Mouse (Mus musculus) heart, adult 8-10 months (tissue): ENCODE results near the gene Tmod3. TPM values are rescaled to one million over a fixed set of nuclear protein-coding genes. Genes with fewer than 3 reads are reported as not detected.
A peak's percentile ranks its signal among the peaks of the same experiment; 100 is the strongest.

ENCODE experiments used
- DNase-seq: peaks from one replicate; pipeline ENCODE4 v3.0.0; 2022; ENCODE audit warnings: low spot score
- total RNA-seq, 4 experiments: library from RNA; stranded (reverse); gene quantifications; 2 replicates each; pipeline ENCODE4 v1.2.4; 2022

The Tmod3 gene
- 10 to 100 TPM; 48.4 to 59.3 (median 58.7) TPM for total RNA-seq

DNA sequence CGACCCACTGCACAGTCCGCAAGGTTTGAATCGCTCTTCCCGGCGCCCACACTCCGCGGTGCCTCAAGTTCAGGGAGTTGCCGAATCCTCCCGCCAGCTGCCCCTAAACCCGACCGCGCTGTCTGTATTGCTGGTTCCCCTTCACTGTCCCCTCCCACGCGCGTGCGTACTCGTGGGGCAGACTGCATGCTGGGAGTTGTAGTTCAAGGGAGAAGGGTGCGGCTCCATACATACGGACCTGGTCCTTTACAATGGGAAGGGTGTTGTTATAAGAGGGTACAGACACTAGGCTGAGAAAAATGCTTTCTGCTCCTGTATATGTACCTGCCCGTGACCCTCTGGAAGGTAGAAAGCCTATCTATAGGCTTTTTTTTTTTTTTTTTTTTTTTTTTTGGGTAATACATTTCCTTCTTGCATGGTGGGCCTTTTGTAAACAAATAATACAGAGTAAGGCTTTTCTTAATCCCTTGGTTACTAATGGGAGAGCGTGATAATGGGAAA, at the start of gene Tmod3:
TSS of gene Tmod3 (minus strand) at position 146 of the 501 bp plus-strand sequence.
- peak; percentile 97 for DNase-seq

DNA sequence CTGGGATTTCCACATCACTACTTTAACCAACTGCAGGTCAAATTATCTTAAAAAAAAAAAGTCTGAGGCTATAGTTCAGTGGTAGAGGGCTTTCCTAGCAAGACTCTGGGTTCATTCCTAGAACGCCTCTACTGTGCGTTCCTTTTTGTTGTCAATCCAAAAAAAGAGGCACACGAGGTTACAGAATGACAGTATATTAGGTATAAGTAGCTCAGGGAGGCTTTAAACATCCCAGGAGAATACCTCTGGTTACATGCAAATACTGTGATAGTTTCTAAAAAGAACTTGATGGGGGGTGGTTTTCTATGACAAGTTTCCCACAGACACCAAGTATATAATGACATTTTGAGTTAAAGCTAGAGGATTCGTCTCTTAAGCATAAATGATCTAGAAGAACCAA, 48.0 kb upstream of the Tmod3 start:
- DNase-seq: no peak

DNA sequence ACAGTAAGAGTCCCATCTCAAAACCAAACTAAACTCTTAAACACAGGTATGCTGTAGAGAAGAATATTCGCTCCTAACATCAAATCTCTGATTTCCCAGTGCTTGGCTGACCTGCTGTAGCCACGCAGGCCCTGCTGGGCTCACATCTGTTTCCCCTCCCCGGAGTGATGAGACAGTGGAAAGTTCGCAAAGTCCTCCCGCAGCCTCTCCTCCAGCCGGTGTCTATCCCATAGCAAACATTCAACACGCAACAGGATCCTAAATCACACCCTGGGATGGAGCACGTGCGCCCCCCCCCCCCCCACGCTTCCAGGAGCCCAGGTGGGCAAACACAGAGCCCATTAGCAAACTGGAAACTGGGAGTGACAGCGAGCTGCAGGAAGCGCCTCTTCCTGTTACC, 42.1 kb upstream of the Tmod3 start:
- DNase-seq: no peak

DNA sequence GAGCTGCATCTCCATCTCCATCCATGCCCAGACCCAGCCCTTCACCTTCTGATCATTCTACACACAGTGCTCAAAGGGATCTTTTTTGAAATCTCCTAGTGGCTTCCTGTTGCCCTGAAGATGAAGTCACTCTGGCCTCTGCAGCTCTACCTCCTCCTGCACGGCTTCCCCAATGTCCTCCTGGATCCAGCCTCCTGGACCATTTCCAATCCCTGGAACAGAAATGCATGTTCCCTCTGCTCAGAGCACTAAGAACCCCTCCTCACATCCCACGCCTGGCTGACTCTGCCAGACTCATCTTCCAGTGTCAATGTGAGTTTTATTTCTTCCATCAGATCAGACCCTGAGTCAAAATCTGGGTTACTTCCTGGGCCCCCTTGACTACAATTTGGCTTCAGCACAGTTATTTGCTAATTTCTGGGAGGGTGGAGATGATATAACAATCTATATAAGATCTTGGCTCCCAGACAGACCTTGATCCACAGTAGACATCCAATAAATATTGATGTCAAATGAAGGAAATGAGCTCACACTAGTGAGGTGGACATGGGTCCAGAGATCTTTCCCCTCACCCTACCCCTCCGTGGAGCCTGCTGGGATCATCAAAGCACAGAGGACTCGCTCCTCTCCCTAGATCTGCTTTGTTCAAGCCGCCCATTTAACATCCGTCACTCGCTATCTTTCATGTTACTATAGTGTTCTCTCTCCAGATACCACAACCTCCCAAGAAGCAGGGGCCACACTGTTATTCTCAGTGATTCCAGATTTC, 40.9 kb upstream of the Tmod3 start:
- no peak for DNase-seq

DNA sequence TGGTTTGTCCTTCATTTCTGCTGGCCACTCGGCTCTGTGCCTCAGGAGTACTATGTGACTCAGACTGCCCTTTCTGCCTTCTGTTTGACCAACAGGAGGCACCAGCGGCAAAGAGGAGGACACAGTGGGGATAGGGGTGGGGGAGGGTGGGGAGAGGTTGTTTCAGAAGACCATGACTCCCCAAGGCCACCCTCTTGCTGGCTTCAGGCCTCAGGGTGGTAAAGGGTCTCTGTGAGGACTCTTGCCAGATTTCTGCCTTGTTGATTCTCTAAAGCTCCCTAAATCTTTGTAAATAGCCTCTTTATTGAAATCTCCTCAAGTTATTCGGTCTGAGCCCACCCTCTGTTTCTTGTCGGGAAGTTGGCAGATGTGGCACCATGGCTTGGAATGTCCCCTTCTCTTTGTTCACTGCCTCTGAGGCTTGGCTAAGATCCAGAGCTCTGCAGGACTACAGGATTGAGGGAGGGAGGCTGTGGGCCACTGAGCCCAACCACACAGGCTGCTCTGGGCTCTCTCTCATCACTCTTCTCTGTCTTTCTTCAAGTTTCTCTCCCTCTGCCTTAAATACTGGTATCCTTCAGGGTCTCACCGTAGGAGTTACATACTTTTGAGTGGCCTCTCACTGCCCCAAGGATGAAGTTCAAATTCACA, 39.9 kb upstream of the Tmod3 start:
- no peak for DNase-seq

DNA sequence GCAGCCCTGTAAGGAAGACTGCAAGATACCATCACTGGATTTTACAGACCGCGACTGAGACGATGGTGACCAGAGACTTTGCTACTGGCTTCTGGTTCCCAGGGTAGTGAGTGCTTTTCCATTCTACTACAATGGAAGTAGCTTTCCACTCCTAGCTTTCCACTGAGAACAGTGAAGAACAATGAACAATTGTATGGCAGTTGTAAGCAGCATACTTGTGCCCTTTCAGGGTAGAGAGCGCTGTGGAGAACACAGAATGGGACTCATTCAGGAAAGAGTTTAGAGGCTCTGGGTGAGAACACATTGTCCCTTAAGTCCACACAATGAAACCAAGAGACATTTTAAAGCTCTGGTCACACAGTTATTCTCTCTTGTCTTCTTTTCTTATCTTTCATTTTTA, 38.1 kb upstream of the Tmod3 start:
- no peak for DNase-seq

DNA sequence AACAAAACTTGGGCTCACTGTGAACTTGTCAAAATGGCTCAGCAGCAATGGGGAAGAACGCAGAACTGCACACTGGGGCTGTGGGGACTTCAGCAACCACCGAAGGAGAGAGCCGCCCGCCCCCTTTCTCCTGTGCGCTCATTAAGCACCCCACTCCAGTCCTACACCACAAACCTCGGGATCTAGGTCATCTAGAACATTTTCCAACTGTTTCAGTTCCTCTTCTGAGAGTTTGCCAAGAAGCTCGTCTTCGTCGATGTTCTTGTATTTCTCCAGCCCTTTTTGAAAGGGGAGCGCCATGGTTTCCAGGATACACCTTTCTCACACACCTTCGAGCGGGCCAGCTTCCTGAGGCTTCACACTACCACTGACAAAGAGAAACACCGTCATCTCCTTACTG, 37.6 kb upstream of the Tmod3 start:
- DNase-seq: no peak

DNA sequence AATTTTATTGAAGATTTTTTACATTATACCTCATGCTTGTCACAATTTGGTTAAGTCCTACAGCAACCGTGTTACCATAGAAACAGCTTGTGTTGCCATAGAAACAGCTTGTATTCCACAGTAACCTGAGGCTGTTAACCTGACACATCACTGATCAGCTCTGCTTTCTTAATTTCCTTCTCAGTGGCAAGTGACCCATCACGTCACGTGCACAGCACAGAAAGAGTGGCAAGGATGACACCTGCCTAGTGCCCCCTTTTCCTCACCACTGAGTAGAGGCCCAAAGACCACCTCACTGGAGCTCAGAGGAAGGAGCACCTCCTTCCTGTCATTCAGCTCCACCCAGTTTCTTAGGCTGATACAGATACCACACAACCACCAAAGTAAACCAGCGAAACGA, 34.0 kb upstream of the Tmod3 start:
- DNase-seq: no peak

DNA sequence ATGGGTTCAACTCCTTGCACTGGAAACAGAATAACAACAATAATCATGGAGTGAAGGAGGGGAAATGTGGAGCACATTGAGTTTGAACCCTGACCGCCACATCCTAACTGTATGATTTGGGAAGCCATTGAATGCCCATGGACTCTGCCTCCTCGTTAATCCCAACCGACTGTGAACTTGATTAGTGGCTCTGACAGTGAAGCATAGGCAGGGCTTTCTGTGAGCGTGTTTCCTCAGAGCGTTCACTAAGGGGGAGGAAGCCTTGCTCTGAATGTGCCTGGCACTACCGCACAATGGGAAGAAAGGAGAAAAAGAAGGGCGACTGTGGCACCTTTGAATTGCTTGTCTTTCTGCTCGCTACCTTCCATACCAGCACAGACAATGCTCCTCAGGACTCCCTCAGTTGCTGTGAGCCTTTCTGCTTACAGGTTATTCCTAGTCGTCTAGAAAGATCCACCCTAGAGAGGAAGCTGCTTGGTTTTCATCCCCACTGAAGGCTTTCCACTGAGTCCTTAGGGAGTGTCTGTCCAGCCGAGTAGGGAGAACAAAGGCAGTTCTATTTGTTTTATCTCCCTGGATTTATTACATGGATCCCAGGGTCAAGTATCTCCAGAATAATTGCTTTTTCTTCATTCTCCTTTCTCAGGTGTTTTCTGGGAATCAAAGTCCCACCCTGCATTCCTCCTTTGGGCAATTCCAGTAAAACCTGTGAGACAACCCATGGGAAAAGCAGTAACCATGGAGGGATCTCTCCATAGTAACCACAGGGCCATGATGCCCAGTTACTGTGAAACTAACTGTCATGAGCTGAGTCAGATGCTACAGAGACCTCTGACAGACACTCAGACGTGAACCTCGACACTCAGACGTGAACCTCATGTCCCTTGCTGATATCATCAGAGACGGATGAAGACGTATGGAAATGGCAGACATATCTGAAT, 30.7 kb upstream of the Tmod3 start:
- DNase-seq: no peak

DNA sequence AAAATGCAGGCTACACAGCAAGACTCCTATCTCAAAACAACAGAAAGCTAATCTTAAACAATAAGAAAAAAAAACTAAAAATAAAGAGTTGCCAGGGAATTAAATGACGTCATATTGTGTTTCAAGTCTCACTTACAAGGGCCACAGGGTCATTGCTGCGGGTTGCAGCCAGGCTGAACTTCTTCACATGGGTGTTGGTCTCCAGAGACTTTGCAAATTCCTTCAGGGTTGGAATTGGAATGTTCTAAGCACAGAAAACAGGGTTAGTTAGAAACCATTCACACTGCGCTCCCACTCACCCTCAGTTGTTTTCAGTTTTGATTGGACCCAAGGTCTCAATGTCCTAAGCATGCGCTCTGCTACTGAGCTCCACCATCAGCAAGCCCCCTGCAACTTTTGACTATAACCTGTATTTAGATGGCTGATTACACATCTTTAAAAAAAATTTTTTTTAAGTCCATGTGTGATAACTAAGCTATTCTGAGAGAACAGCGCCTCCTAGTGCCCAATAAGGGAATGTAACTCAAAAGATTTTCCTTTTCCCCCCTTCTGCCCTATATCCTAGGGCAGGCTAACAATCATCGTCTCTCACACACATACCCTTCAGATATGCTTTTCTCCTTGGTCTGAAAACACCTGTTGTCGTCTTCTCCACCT, 22.4 kb upstream of the Tmod3 start:
- peak; percentile 48 for DNase-seq

DNA sequence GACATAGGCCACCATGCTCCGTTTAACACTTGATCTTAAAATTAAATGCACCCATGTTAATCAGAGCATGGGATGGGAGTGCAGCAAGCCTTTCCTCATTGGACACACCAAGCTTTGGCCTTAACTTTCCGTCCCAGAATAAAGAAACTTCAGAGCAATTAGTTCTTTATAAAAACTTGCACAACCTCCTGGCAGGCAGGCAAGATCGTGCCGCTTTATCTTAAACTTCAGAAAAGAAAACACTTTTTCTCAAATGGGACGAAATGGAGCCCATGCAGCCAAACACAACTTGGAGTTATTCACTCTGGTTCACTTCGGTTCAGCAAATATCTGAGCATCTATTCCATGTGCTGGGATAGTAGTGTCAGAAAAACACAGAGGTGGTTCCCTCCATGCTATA, 19.9 kb upstream of the Tmod3 start:
- DNase-seq: peak; percentile 44

DNA sequence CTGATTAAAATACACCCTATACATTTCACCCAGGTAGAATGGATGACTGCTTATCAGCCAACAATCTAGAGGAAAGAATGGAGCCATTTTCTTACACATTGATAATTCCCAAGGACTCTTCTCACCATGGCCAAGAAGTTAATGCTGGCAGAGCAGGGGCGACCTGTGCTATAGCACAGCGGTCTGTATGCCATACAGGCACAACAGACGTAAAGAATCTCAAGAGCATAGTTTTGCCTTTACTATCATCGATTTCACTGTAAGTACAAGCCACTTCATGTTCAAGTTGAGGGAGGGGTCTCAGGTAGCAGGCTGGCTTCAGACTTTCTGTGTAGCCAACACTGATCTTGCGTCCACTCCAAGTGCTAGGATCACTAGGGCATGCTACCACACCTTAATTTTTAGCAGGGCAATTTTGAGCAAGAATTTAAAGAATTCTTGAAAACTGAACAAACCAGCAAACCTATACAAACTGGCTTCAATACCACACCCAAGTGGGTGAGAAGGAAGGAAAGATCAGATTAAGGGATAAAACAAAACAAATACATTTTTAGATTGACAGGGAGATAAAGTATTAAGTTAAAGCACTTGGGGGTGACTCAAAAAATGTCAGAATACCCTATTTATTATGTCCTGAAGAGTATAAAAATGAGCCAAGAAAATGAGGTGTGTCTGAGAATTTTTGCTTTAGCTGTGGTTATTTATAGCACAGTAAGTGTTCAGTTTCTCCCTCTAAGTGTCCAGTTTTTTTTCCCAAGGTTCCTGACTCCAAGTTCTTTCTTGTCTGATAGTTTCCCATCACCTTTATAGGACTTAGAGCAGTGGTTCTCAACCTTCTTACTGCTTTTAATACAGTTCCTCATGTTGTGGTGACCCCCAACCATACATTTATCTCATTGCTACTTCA, 11.8 kb upstream of the Tmod3 start:
- DNase-seq: no peak

DNA sequence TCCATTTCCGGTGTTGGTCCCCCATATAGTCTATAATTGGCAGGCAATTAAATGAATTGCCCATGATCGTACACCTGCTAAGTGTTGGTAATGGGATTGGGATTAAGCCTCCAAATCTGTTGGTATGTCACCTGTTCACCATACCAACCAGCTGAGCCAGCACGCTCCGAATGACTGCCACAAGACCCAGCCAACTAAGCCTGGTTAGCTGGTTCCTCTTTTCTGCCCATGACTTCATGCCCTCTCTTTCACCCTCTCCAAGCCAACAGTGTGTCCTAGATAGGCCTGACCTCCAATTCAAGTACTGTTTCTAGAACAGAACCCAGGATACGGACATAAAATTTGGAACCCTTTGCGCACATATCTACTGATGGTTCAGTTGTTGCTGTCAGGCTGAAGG, 8.9 kb upstream of the Tmod3 start:
- DNase-seq: no peak

DNA sequence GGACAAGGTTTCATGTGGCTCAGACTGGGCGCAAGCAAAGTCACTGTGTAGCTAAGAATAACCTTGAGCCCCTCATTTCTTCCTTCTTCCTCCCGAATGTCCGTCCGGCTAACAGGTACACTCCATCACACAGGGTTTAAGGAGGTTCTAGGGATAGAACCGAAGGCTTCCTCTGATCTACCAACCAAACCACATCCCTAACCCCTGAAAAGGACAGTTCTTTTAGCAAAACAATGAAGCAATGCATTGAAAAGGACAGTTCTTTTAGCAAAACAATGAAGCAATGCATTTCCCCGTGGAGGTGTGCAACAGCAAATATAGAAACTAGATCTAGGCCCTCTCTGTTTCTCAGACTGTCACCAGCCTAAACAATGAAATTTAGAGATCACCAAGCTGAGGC, 5.4 kb upstream of the Tmod3 start:
- DNase-seq: no peak

DNA sequence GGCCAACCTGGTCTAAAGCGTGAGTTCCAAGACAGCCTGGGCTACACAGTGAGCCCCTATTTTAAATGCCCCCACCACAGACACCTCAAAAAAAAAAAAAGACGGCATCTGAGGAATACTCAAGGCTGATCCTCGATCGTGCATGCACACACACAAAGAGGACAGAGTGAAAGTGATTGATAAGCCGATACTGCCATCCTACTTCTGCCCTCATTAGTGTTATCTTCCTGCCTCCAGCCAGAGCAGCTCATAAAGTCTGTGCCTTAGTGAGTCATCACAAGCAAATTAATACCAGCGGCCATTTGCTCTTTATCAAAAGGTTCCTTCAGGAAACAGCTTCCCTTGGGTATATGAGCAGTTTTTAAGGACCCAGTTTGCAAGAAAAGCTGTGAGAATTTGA, 4.2 kb upstream of the Tmod3 start:
- no peak for DNase-seq

DNA sequence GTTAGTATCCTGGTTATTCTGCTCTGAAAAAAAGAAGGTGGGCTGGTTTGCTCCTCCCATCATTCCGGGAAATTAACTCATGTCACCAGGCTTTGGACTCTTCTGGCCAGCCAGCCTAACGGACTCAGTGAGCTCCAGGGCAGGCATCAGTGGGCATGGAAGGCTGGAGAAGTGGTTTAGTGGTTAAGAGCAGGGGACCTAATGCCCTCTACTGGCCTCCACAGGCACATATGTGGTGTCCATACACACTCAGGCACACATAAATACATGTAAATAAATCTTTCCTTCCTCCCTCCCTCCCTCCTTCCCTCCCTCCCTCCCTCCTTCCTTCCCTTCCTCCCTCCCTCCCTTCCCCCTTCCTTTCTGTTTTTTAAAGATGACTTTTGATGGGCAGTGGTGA, 3.7 kb upstream of the Tmod3 start:
- no peak for DNase-seq

DNA sequence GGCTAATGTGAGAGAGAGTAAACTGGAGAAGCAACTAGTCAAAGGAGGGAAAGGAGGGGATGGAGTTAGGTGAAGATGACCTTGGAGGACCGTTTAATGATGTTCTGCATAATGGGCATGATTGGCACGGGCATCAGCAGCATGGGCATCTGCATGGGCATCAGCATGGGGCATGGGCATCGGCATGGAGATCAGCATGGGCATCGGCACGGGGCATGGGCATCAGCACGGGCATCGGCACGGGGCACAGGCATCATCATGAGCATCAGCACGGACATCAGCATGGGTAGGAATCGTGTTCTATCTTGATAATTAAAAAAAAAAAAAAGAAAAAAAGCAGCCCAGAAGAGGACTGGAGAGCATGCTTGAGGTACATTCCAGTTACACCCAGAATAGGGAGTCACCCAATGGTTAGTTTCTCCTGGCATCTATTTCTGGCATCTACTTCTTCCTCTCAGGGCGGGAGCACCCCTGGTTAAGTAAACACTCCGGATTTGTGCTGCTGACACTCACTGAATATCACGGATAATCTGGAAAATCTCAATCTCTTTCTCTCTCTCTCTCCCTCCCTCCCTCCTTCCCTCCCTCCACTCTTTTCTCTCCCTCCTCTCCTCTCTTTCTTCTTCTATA, 1.7 kb upstream of the Tmod3 start:
- DNase-seq: no peak

DNA sequence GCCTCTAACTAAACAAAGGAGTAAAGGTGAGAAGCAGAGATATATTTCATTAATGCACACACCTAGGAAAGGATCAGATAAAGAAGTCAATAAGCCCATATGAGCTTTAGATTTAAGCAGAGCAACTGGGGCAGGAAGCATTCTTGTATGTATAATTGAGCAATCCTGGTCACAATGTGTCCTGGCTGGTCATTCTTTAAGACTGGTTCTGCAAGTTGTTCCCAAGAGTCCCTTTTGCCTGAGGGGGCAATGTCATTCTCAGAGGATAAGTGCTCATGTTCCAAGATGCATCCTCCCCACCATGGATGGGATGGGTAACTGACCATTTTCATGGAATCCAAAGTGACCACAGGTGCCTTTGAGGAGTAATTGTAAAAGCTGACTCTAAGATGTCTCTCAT, 896 bp upstream of the Tmod3 start:
- no peak for DNase-seq

DNA sequence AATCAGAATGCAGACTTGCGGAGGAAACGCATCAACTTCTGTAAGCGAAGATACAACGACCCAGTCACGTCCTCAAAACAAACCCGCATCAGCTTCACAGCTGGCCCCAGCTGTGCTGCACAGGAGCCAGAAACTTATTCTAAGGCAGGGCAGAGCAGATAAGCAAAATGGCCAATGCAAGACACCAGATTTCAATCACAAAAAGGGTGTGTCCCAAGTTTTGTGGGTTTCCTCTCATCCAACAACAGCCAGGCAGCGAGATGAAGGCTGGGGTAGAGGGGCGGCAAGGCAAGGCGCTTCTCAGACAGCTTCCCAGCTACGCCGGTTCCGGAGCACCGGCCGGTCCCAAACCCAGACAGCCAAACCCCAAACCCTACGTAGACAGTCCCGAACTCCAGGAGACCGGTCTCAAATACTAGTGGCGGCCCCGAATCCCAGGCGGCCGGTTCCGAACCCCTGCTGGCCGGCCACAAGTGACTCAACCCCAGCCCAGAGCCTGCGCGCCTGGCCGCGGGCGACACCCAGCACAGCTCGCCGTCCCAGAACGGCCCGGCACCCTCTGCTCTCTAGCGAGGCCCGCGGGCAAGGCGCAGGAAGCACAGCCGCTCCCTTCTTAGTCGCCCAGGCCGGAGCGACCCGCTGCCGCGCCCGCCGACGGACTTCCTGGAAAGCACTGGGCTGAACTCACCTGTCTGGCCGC, 495 bp downstream of the Tmod3 start:
- peak; percentile 70 for DNase-seq

DNA sequence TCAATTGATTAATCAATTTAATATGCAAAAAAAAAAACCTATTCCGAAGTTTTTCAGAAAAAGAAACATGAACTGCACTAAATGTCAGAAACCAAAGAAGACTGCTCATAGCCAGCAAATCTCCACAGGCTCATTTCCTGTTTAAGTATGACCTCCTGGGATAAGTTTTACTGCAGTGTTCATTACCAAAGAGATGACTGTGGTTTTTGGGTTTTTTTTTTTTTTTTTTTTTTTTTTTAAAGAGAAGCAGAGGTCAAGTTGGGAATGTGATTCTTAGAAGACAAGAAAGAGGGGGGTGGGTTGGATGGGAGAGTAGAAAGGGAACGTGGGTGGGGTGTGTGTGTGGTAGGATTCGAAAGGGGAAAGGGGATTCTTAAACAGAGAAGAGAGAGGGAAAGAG, 1.1 kb downstream of the Tmod3 start:
- DNase-seq: no peak
